9 mouse cellular contexts compared by ENCODE assay signal in the genomic region with DNA sequence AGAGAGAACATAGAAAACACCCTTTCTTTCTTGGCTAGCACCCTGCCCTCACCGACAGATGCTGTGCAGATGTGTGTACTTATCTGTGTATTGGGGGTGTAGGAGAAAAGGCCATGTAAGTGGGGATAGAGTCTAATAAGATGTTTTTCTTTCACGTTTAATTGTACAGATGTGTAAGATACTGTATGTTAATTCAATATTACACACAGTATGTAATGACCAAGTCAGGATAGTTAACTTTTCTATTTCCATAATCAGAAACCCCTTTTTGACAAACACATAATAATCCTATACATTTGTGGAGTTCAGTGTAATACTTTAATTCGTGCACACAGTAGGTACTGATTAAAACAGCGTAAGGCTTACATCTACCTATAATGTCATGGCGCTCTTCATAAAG. TPM values are rescaled to one million over a fixed set of nuclear protein-coding genes. Genes with fewer than 3 reads are reported as not detected.
DNase-seq lines count a peak whose midpoint lies in the region; ATAC-seq and TF ChIP-seq lines count a peak whose summit lies in the region.
"Had no signal": no experiment of that assay in that cellular context is flagged by ENCODE, and none has a peak within 500 bp of the region (broad histone marks: within the 10 kb centered on the region; RNA-seq: fewer than 3 reads in every experiment).

A gene (plus strand): TSS at position 301 of the 400 bp plus-strand sequence.

- peak within 1 kb of the TSS; percentile 99 for H3K4me2 ChIP-seq in embryonic facial prominence, embryonic 15.5 days (replicated peaks)
- H3K4me2 ChIP-seq in midbrain, postnatal 0 days (ENCODE audit: low read depth, low read length, poor library complexity, severe bottlenecking) = peak within 1 kb of the TSS; percentile 97

- 0 out of 2 replicates have a peak within 1 kb of the TSS, but pooled peaks have one; percentile 58 for H3K27ac ChIP-seq in embryonic facial prominence, embryonic 15.5 days (replicated peaks)
- peak within 1 kb of the TSS; percentile 57 for H3K27ac ChIP-seq in midbrain, postnatal 0 days (ENCODE audit: low read depth, low read length)

- peak within 1 kb of the TSS; percentile 57 for H3K4me3 ChIP-seq in embryonic facial prominence, embryonic 15.5 days (replicated peaks)
- H3K4me3 ChIP-seq in midbrain, postnatal 0 days (ENCODE audit: low read depth, low read length) = peak within 1 kb of the TSS; percentile 65

- 70% methylated on average over 5 of the region's 5 CpGs for WGBS in embryonic facial prominence, embryonic 15.5 days
- 79% methylated on average over 5 of the region's 5 CpGs for WGBS in midbrain, postnatal 0 days

- H3K4me1 ChIP-seq in embryonic facial prominence, embryonic 15.5 days = peaks cover 41% of the 10 kb centered on the region
- H3K4me1 ChIP-seq in midbrain, postnatal 0 days (ENCODE audit: insufficient read depth, low read length) = peaks cover 11% of the 10 kb centered on the region; the same call in 1 of the 2 replicates

- peak within 1 kb of the TSS; percentile 21; the same call in 1 of the 2 replicates for H3K9ac ChIP-seq in embryonic facial prominence, embryonic 15.5 days
- H3K9ac ChIP-seq in midbrain, postnatal 0 days (replicated peaks; ENCODE audit: low read length, poor library complexity, severe bottlenecking) = peak within 1 kb of the TSS; percentile 58

- no peak for TF ChIP-seq CTCF in midbrain, postnatal 0 days (IDR thresholded peaks at IDR 0.05)

- DNase-seq in layer of hippocampus, adult 8-10 months (ENCODE audit: low spot score in 2 of 2) = no peak
- DNase-seq in layer of hippocampus, adult 11-12 months (ENCODE audit: low spot score) = no peak
- DNase-seq in layer of hippocampus, postnatal 25 days (ENCODE audit: extremely low spot score in 1 of 2, low spot score in 1 of 2) = no peak
- no peak for DNase-seq in midbrain, postnatal 0 days (ENCODE audit: low spot score)
- DNase-seq in adrenal gland, postnatal 25 days = no peak
- no peak for DNase-seq in frontal cortex, postnatal 10 days (ENCODE audit: low spot score in 2 of 2)

- no peaks in the 10 kb centered on the region for H3K9me3 ChIP-seq in embryonic facial prominence, embryonic 15.5 days (replicated peaks)
- H3K9me3 ChIP-seq in midbrain, postnatal 0 days (ENCODE audit: low read length) = no peaks in the 10 kb centered on the region

- peaks cover 50% of the 10 kb centered on the region for H3K27me3 ChIP-seq in embryonic facial prominence, embryonic 15.5 days
- peaks cover 9% of the 10 kb centered on the region; the same call in 1 of the 2 replicates for H3K27me3 ChIP-seq in midbrain, postnatal 0 days (ENCODE audit: insufficient read depth, low read length)

- no peaks in the 10 kb centered on the region for H3K36me3 ChIP-seq in embryonic facial prominence, embryonic 15.5 days
- no peaks in the 10 kb centered on the region for H3K36me3 ChIP-seq in midbrain, postnatal 0 days (ENCODE audit: insufficient read depth, low read length)

- ATAC-seq in embryonic facial prominence, embryonic 15.5 days (ENCODE audit: insufficient number of reproducible peaks, low FRiP score, low TSS enrichment, low read depth) = no peak
- no peak for ATAC-seq in midbrain, postnatal 0 days (ENCODE audit: low FRiP score)
- no peak for ATAC-seq in megakaryocyte progenitor cell, adult 5-6 weeks (replicated peaks; ENCODE audit: poor library complexity)
- ATAC-seq: activated CD4-positive, CD25-positive, alpha-beta regulatory T cell, adult 4 months had no signal

RNA-seq across cellular contexts. Expression of the gene that starts here (rescaled TPM):
- total RNA-seq in layer of hippocampus, adult 8-10 months (2022) = 10 to 100 TPM; 10.8 to 13.9 (median 13.1) TPM
- 1.6 and 2.1 TPM in 2 replicates for polyA plus RNA-seq in embryonic facial prominence, embryonic 15.5 days (2015; fragmentation: Nextera tagmentation; extraction: Ambion mirVana)
- total RNA-seq in layer of hippocampus, postnatal 25 days (2021) = 10 to 100 TPM; 12.8 to 14.8 TPM
- total RNA-seq in midbrain, postnatal 0 days (2014; rRNA removed) = 25.1 and 30.5 TPM in 2 replicates
- 2.9 and 3.4 TPM in 2 replicates for polyA plus RNA-seq in midbrain, postnatal 0 days (2015; fragmentation: Nextera tagmentation; extraction: Ambion mirVana)
- total RNA-seq in megakaryocyte progenitor cell, adult 5-6 weeks (2015) = not detected in 2 replicates
- total RNA-seq in megakaryocyte progenitor cell, adult 5-6 weeks (2017) = 0.12 TPM in 1 of 2 replicates, not detected in the other
- total RNA-seq in adrenal gland, postnatal 25 days (2021) = 0.18 TPM in 1 of 2 replicates, not detected in the other
- polyA plus RNA-seq: activated CD4-positive, CD25-positive, alpha-beta regulatory T cell, adult 4 months had no signal
